Mouse (Mus musculus): ENCODE data around the gene Gsto1. TPM values are rescaled to one million over a fixed set of nuclear protein-coding genes. Genes with fewer than 3 reads are reported as not detected.

Gsto1 gene
- total RNA-seq, 2 experiments from 2014 or later = 39.4 to 41.8 TPM

- no peak for DNase-seq (ENCODE audit: low spot score in 2 of 2)
Measured at GRCm38 (mm10) chr19:47853951-47854795, 597 bp upstream of the Gsto1 start.

GRCm38 (mm10) chr19:47857957-47858942 is 3.5 kb downstream of the Gsto1 start:
- no peak for DNase-seq (ENCODE audit: low spot score in 2 of 2)

GRCm38 (mm10) chr19:47859180-47859579 is 4.4 kb downstream of the Gsto1 start:
- DNase-seq (ENCODE audit: low spot score in 2 of 2) = no peak

DNA sequence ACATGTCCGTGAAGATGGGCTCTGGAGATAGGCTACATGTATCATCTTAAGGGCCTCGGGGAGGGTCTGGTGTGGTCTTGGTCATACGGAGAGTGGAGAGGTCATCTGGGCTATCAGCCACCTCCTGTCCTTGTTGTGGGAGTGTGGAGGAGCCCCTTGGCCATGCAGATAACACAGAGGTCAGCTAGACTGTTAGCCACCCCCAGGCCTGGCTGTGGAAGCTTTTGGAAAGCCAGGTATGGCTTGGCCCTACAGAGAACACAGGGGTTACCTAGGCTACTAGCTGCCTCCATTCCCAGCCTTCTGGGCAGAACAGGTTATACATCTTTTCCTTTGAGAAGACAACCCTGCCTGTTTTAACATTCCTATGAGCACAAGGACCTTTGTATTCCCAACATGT is 7.8 kb downstream of the Gsto1 start:
- no peak for DNase-seq (ENCODE audit: low spot score in 2 of 2)

- DNase-seq (ENCODE audit: low spot score in 2 of 2) = no peak
Measured at GRCm38 (mm10) chr19:47864051-47864450, 9.3 kb downstream of the Gsto1 start.

- no peak for DNase-seq (ENCODE audit: low spot score in 2 of 2)
Measured at GRCm38 (mm10) chr19:47864721-47865120, 10.0 kb downstream of the Gsto1 start.

- peak; percentile 92 to 95 for DNase-seq (ENCODE audit: low spot score in 2 of 2)
Measured at GRCm38 (mm10) chr19:47865353-47865947, 10.7 kb downstream of the Gsto1 start, which contains the start of gene Gsto2. Gene Gsto2 (plus strand): TSS chr19:47865534.

DNA sequence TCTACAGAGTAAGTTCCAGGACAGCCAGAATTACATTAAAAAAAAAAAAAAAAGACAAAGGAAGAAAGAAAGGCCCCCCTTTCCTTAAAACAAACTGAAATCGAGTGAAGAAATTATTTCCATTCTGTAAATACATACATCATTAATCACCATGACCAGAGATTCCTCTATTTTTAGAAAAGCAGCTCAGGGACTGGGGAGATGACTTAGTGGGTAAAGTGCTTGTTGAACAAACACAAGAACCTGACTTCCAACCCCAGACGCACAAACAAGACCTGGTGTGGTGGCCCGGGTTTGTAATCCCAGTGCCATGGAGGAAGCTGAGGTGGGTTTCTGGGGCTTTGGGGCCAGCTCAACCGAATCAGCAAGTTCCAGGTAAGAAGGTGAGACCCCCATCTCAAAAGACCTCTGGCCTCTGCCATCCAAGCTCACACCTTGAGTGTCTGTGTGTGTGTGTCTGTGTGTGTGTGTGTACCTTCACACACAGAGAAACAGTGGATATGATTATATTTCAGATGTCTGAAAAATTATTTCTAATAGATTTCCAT is 12.9 kb downstream of the Gsto1 start:
- DNase-seq (ENCODE audit: low spot score in 2 of 2) = no peak

DNA sequence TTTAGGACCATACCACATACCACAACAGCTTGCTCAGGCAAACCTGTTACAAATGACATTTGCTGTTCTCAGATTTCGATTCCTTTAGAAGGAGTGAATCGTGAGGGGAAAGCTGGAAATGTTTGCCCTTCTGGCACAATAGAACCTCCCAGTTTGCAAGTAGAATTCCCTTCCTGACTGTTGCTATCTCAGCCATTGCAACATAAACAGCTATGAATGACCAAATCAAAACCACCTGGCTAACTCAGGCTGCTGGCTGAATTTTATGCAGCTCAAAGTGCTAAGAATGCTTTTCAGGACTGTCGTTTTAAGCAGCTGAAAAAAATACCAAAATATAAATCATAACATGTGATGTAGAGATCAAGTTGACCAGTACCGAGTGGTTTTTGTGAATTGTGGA is 14.2 kb downstream of the Gsto1 start:
- no peak for DNase-seq (ENCODE audit: low spot score in 2 of 2)

DNA sequence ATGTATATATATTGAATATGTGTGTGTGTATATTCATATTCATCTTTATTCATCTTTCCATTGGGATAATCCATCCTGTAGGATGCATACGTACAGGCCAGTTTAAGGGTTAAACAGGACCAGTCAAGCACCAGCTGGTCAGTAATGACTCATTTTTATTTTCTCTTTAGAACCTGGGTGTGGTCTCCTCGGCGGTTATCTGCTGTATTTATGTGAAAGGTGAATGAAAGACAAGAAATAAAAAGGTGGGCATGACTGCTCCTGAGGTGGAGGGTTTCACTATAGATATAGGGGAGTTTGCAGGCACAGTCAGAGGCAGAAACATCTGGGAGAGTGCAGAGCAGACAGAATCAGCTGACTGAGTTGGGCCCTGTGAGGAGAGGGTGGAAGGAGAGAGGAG is 14.7 kb downstream of the Gsto1 start:
- no peak for DNase-seq (ENCODE audit: low spot score in 2 of 2)

DNA sequence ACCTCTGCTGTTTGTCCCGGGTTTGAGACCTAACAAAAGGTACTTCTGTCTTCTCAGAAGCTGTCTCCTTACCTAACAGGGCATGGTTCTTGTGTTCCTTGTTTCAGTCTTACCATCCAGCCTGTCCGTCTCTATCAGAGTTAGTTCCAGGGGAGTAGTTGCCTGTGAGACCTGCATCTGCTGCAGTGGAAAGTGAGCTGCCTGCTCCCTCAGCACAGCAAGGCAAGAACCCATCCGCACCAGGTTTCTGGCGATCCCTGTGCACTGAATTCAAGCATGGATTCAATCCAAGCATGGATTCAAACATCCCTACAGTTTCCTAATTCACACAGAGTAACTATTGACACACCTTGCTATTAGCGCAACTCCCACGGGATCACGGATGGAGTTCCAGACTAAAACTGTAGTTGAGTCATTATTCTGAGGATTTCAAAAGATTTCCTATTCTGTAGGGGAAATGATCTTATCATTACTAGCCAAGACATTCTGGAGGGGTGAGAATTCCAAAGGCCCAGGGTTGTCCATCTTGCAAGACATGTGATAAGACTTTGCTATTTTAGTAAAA is 15.4 kb downstream of the Gsto1 start:
- no peak for DNase-seq (ENCODE audit: low spot score in 2 of 2)

DNA sequence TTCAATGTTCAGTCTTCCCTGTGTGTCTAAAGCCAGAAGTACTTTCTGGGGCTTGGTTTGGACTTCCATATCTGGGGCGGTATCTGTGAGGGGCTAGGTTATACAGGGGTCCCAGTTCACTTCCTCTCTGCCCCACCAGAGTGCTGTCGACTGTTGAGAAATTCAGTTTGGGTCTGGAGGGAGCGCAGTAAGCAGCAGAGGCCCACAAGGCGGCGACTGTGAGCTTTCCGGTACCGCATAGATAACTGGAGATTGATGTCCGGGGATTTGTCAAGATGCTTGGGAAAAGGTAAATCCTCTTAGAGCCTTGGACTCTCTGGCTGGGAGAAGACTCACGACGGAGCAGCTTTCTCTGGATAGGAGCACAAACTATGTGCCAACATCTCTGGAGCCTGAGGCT is 16.7 kb downstream of the Gsto1 start:
- no peak for DNase-seq (ENCODE audit: low spot score in 2 of 2)

- no peak for DNase-seq (ENCODE audit: low spot score in 2 of 2)
Measured at GRCm38 (mm10) chr19:47876252-47876651, 21.5 kb downstream of the Gsto1 start.

GRCm38 (mm10) chr19:47881538-47881937 is 26.8 kb downstream of the Gsto1 start:
- no peak for DNase-seq (ENCODE audit: low spot score in 2 of 2)

GRCm38 (mm10) chr19:47882151-47882881 is 27.5 kb downstream of the Gsto1 start:
- peak; percentile 64 to 82 for DNase-seq (ENCODE audit: low spot score in 2 of 2)

- DNase-seq (ENCODE audit: low spot score in 2 of 2) = no peak
Measured at GRCm38 (mm10) chr19:47882882-47883254, 28.1 kb downstream of the Gsto1 start.

DNA sequence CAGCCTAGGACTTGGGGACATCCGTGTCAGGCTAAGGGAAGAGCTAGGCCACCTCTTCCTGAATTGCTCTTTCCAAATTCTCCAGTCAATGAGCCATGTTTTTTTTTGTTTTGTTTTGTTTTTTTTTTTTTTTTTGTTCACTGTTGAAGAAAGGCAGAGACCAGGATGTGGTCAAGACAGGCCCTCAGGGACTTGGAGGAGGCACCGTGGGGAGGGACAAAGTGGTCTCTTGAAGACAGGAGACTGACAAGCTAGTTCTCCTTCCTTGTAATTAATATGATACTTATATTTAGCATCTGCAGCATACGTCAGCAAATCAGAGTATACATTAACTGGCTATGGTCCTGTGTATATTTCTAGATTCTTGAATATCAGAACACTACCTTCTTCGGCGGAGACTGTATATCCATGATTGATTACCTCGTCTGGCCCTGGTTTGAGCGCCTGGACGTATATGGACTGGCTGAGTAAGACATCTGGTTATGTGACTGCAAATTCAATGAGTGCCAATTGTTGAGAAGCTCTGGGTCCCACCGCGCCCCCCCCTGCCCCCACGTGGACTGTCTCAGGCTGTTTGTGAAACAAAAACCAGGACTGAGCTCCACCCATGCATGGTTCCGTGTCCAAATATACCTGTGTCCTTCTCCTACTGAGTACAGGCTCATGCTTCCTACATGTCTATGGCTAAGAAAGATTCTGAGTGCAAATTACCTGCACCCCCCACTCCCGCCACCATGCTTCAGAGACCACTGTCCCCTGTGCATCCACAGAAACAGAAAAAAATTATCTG is 29.7 kb downstream of the Gsto1 start:
- no peak for DNase-seq (ENCODE audit: low spot score in 2 of 2)

DNA sequence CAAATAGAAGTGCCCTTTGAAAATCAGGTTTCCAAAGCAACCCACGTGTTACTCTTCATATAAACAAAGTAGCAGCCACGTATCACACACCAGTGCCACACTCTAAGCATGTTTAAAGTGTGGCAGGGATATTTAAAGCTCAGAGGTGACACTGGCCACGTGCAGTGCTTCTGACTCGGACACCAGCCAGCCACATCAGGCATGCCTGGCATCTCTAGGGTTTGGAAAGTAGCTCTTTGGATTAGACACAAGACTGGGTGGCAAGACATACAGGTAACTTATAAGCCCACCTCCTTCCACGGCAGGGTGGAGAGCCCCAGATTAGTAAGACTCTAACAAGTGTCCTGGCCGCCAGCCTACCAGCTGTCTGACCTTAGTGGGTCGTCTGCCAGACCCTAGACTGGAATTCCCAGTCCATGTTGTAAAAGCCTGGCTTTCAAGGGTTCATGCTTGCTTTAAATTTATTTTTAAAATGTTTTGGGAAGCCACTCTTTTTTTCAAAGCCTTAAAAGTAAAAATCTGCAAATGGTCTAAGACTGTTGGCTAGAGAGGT is 30.5 kb downstream of the Gsto1 start:
- no peak for DNase-seq (ENCODE audit: low spot score in 2 of 2)

GRCm38 (mm10) chr19:47885886-47886285 is 31.1 kb downstream of the Gsto1 start:
- DNase-seq (ENCODE audit: low spot score in 2 of 2) = no peak

Measured in left cerebral cortex, adult 18-20 months (tissue).